In the genomic region with DNA sequence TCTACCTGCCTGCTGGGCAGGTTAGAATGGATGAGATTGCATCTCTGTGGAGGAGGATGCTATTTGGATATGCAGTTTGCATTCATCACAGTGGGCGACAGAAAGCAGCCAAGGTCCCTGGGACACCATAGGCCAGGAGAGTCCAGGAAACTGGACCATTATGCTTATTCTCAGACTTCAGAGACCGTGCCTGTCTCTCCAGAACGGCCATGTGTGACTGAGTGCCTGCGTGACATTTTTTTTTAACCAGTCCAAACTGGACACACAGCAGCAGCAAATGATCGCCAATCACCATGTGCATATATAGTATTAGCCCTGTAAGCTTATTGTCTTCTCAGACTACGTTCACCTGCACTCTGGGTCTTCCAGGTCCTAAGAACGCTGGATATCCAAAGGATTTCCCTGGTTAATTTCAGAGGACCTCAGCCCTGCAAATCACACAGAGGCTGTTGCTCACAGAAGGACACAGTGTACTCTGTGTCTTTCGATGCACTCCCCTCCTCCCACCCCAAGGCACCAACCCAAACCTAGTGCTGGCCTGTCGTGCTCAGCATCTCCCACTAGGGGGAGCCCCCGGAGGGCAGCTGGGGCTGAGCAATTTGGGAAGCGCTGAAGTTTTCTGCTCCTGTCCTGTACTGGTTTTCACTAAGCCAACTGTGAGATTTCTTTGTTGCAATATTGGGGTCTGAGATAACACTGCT, we compare ENCODE assay signal across 7 mouse cellular contexts.
DNase-seq lines count a peak whose midpoint lies in the region; ATAC-seq and TF ChIP-seq lines count a peak whose summit lies in the region.

No protein-coding gene starts in this region.

- H3K4me2 ChIP-seq in midbrain, postnatal 0 days (ENCODE audit: low read depth, low read length, poor library complexity, severe bottlenecking): peak overlapping the region; percentile 34

- H3K4me3 ChIP-seq in limb, embryonic 10.5 days: peak overlapping the region; percentile 11; the same call in 1 of the 2 replicates
- H3K4me3 ChIP-seq in midbrain, postnatal 0 days (ENCODE audit: low read depth, low read length): no peak overlapping the region

- peak; percentile 97 for TF ChIP-seq CTCF in midbrain, postnatal 0 days (IDR thresholded peaks at IDR 0.05)

- WGBS in limb, embryonic 10.5 days: 48% methylated on average over 11 of the region's 11 CpGs
- 32% methylated on average over 11 of the region's 11 CpGs for WGBS in midbrain, postnatal 0 days

- H3K9ac ChIP-seq in midbrain, postnatal 0 days (replicated peaks; ENCODE audit: low read length, poor library complexity, severe bottlenecking): no peak overlapping the region

- H3K27me3 ChIP-seq in limb, embryonic 10.5 days (ENCODE audit: low read depth, poor library complexity, severe bottlenecking): no peaks in the 10 kb centered on the region
- H3K27me3 ChIP-seq in midbrain, postnatal 0 days (ENCODE audit: insufficient read depth, low read length): no peaks in the 10 kb centered on the region
- no peaks in the 10 kb centered on the region for H3K27me3 ChIP-seq in splenic B cell, adult 2 months (ENCODE audit: control insufficient read depth, insufficient read depth, low read length, poor library complexity, severe bottlenecking)

- peaks cover 28% of the 10 kb centered on the region for H3K4me1 ChIP-seq in limb, embryonic 10.5 days
- peaks cover 2% of the 10 kb centered on the region for H3K4me1 ChIP-seq in midbrain, postnatal 0 days (ENCODE audit: insufficient read depth, low read length)

- no peaks in the 10 kb centered on the region for H3K9me3 ChIP-seq in limb, embryonic 10.5 days (replicated peaks)
- H3K9me3 ChIP-seq in midbrain, postnatal 0 days (ENCODE audit: low read length): no peaks in the 10 kb centered on the region

- no peaks in the 10 kb centered on the region for H3K36me3 ChIP-seq in limb, embryonic 10.5 days
- H3K36me3 ChIP-seq in midbrain, postnatal 0 days (ENCODE audit: insufficient read depth, low read length): no peaks in the 10 kb centered on the region
- no peaks in the 10 kb centered on the region for H3K36me3 ChIP-seq in splenic B cell, adult 2 months (ENCODE audit: control insufficient read depth, insufficient read depth, low read length, poor library complexity, severe bottlenecking)

- ATAC-seq in midbrain, postnatal 0 days (ENCODE audit: low FRiP score): peak; percentile 88

- peak overlapping the region; percentile 85 for H3K27ac ChIP-seq in limb, embryonic 10.5 days
- peak overlapping the region; percentile 57 for H3K27ac ChIP-seq in midbrain, postnatal 0 days (ENCODE audit: low read depth, low read length)

- DNase-seq in adrenal gland, postnatal 14 days: peak; percentile 94
- peak; percentile 71 for DNase-seq in embryo, embryonic 11.5 days (ENCODE audit: low read depth, low spot score)
- DNase-seq in heart, adult 11 months: peak; percentile 99
- DNase-seq in kidney, adult 18-20 months: peak; percentile 80
- DNase-seq in limb, embryonic 10.5 days (ENCODE audit: low spot score): peak; percentile 91
- peak; percentile 89 for DNase-seq in midbrain, postnatal 0 days (ENCODE audit: low spot score)
- DNase-seq in splenic B cell, adult 2 months (ENCODE audit: low read depth, low spot score): peak; percentile 54
